Mouse (Mus musculus): ENCODE data around the gene Hoxd10. TPM values are rescaled to one million over a fixed set of nuclear protein-coding genes. Genes with fewer than 3 reads are reported as not detected.

Gene Hoxd10
- polyA plus RNA-seq (2014; fragmentation: Illumina TruSeq; extraction: RNeasy Lipid Tissue Mini Kit (QIAGEN cat#74804); ENCODE audit: low read depth, low replicate concordance) = not detected

GRCm38 (mm10) chr2:74691022-74691951 is at the start of gene Hoxd10:
Gene Hoxd10 (plus strand): TSS chr2:74691924.

GRCm38 (mm10) chr2:74659507-74660005 is 32.2 kb upstream of the Hoxd10 start, which contains the start of gene Evx2:
Gene Evx2 (minus strand): TSS chr2:74659557.

GRCm38 (mm10) chr2:74667842-74668357 is 23.8 kb upstream of the Hoxd10 start, which contains the start of gene Hoxd13:
Gene Hoxd13 (plus strand): TSS chr2:74668310.

GRCm38 (mm10) chr2:74674881-74675665 is 16.7 kb upstream of the Hoxd10 start, which contains the start of gene Hoxd12:
Gene Hoxd12 (plus strand): TSS chr2:74675013.

GRCm38 (mm10) chr2:74678891-74679595 is 12.7 kb upstream of the Hoxd10 start, which contains the start of gene Hoxd11:
Gene Hoxd11 (plus strand): TSS chr2:74679557.

GRCm38 (mm10) chr2:74697567-74698121 is 5.9 kb downstream of the Hoxd10 start, which contains the start of gene Hoxd9:
Gene Hoxd9 (plus strand): TSS chr2:74697727.

GRCm38 (mm10) chr2:74704393-74704998 is 12.8 kb downstream of the Hoxd10 start, which contains the start of gene Hoxd8:
Gene Hoxd8 (plus strand): TSS chr2:74704615.

GRCm38 (mm10) chr2:74711721-74712621 is 20.2 kb downstream of the Hoxd10 start, which contains the start of the genes Hoxd3 and Hoxd4:
Gene Hoxd3 (plus strand): TSS chr2:74711927.
Gene Hoxd4 (plus strand): TSS chr2:74711929.

GRCm38 (mm10) chr2:74726551-74726950 is 34.8 kb downstream of the Hoxd10 start, which contains the start of gene Gm28230:
Gene Gm28230 (plus strand): TSS chr2:74726728.

Other genes starting within 250 kb of the Hoxd10 start
- gene Lnpk, start 112.5 kb upstream of the Hoxd10 start, polyA plus RNA-seq (2014; fragmentation: Illumina TruSeq; extraction: RNeasy Lipid Tissue Mini Kit (QIAGEN cat#74804); ENCODE audit: low read depth, low replicate concordance) = 12.2 TPM
- not detected for gene Evx2, start 32.4 kb upstream of the Hoxd10 start, polyA plus RNA-seq (2014; fragmentation: Illumina TruSeq; extraction: RNeasy Lipid Tissue Mini Kit (QIAGEN cat#74804); ENCODE audit: low read depth, low replicate concordance)
- not detected for gene Hoxd13, start 23.6 kb upstream of the Hoxd10 start, polyA plus RNA-seq (2014; fragmentation: Illumina TruSeq; extraction: RNeasy Lipid Tissue Mini Kit (QIAGEN cat#74804); ENCODE audit: low read depth, low replicate concordance)
- not detected for gene Hoxd12, start 16.9 kb upstream of the Hoxd10 start, polyA plus RNA-seq (2014; fragmentation: Illumina TruSeq; extraction: RNeasy Lipid Tissue Mini Kit (QIAGEN cat#74804); ENCODE audit: low read depth, low replicate concordance)
- not detected for gene Hoxd11, start 12.4 kb upstream of the Hoxd10 start, polyA plus RNA-seq (2014; fragmentation: Illumina TruSeq; extraction: RNeasy Lipid Tissue Mini Kit (QIAGEN cat#74804); ENCODE audit: low read depth, low replicate concordance)
- 0.21 TPM for gene Hoxd9, start 5.8 kb downstream of the Hoxd10 start, polyA plus RNA-seq (2014; fragmentation: Illumina TruSeq; extraction: RNeasy Lipid Tissue Mini Kit (QIAGEN cat#74804); ENCODE audit: low read depth, low replicate concordance)
- gene Hoxd8, start 12.7 kb downstream of the Hoxd10 start, polyA plus RNA-seq (2014; fragmentation: Illumina TruSeq; extraction: RNeasy Lipid Tissue Mini Kit (QIAGEN cat#74804); ENCODE audit: low read depth, low replicate concordance) = 0.21 TPM
- gene Hoxd3, start 20.0 kb downstream of the Hoxd10 start, polyA plus RNA-seq (2014; fragmentation: Illumina TruSeq; extraction: RNeasy Lipid Tissue Mini Kit (QIAGEN cat#74804); ENCODE audit: low read depth, low replicate concordance) = not detected
- gene Hoxd4, start 20.0 kb downstream of the Hoxd10 start, polyA plus RNA-seq (2014; fragmentation: Illumina TruSeq; extraction: RNeasy Lipid Tissue Mini Kit (QIAGEN cat#74804); ENCODE audit: low read depth, low replicate concordance) = 0.31 TPM
- not detected for gene Gm28230, start 34.8 kb downstream of the Hoxd10 start, polyA plus RNA-seq (2014; fragmentation: Illumina TruSeq; extraction: RNeasy Lipid Tissue Mini Kit (QIAGEN cat#74804); ENCODE audit: low read depth, low replicate concordance)
- not detected for gene Hoxd1, start 71.1 kb downstream of the Hoxd10 start, polyA plus RNA-seq (2014; fragmentation: Illumina TruSeq; extraction: RNeasy Lipid Tissue Mini Kit (QIAGEN cat#74804); ENCODE audit: low read depth, low replicate concordance)
- gene Mtx2, start 133.9 kb downstream of the Hoxd10 start, polyA plus RNA-seq (2014; fragmentation: Illumina TruSeq; extraction: RNeasy Lipid Tissue Mini Kit (QIAGEN cat#74804); ENCODE audit: low read depth, low replicate concordance) = 127 TPM